Mouse (Mus musculus): ENCODE results near the gene Atp5b. TPM values are rescaled to one million over a fixed set of nuclear protein-coding genes. Genes with fewer than 3 reads are reported as not detected.

Atp5b gene
- 2,393 and 2,495 TPM in 2 replicates for polyA plus RNA-seq (2015; fragmentation: Nextera tagmentation; extraction: Ambion mirVana)

DNA sequence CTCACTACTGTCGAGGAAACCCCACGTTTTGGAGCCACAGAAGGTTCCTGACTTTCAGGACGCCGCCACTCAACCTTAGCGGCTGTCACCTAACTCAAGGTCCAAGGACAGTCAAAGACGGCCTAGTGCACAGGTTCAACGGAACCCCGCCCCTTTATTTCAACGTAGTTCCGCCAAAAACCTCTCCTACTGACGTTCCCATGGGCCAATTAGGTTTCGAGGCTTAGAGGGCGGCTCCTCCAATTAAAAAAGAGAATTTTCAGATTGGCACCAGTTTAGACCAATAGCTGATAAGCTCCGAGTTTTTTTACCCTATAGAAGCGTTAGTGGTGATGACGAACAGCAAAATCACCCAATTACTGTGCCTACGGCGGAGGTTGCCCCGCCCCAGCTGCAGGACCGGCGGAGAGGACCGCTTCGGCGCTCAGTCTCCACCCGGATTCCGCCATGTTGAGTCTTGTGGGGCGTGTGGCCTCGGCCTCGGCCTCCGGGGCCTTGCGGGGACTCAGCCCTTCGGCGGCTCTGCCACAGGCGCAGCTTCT lies at the start of gene Atp5b:
Gene Atp5b (plus strand): TSS at position 394 of the 542 bp plus-strand sequence.
- H3K27me3 ChIP-seq (replicated peaks) = no peaks in the 10 kb centered on the region
- H3K4me3 ChIP-seq (replicated peaks) = peak within 1 kb of the TSS; percentile 91
- no peaks in the 10 kb centered on the region for H3K9me3 ChIP-seq
- H3K4me1 ChIP-seq = 0 out of 2 replicates have a peak, but pooled peaks cover 3% of the 10 kb centered on the region
- WGBS = under 1% methylated on average over 34 of the region's 34 CpGs
- peaks cover 23% of the 10 kb centered on the region for H3K36me3 ChIP-seq
- H3K9ac ChIP-seq = peak within 1 kb of the TSS; percentile 82
- peak within 1 kb of the TSS; percentile 71 for H3K4me2 ChIP-seq
- peak within 1 kb of the TSS; percentile 86 for H3K27ac ChIP-seq
- peak; percentile 98 for ATAC-seq (ENCODE audit: insufficient read depth, low FRiP score, low read depth)

- 0 out of 2 replicates have a peak, but pooled peaks have one; percentile 6 for ATAC-seq (ENCODE audit: insufficient read depth, low FRiP score, low read depth)
- Histone ChIP-seq H3K27me3 (replicated peaks) (no peaks in the 10 kb centered on the region), H3K9me3 (no peaks in the 10 kb centered on the region), H3K4me2 (peak overlapping the region; percentile 77), H3K9ac (peak overlapping the region; percentile 99), H3K27ac (peak overlapping the region; percentile 98), H3K36me3 (peaks cover 31% of the 10 kb centered on the region), H3K4me1 (peaks cover 34% of the 10 kb centered on the region), H3K4me3 (replicated peaks) (peak overlapping the region; percentile 98)
- 4% methylated on average over 10 of the region's 10 CpGs for WGBS
Observed at GRCm38 (mm10) chr10:128036746-128037425, 46.2 kb upstream of the Atp5b start.

DNA sequence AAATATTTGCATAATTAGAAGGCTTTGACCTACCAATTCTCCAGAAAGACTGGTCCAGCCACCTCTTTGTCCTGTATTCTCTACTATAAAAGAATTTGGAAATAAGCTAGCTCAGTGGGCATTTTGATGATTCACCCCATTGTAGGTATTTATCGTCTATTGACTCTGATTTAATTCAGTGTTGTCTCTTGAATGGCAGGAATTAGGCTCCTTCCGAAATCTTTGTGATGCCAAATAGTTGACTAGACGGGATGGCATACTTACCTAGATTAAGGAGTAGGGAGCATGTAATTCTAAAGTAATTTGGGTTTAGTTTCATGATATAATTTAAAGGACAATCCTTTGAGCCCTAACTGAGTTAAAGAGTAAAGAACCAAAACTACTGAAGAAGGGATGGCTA lies 45.2 kb upstream of the Atp5b start:
- H3K27ac ChIP-seq = no peak overlapping the region
- ATAC-seq (ENCODE audit: insufficient read depth, low FRiP score, low read depth) = no peak
- H3K36me3 ChIP-seq = peaks cover 31% of the 10 kb centered on the region
- H3K9ac ChIP-seq = no peak overlapping the region
- H3K27me3 ChIP-seq (replicated peaks) = no peaks in the 10 kb centered on the region
- no peaks in the 10 kb centered on the region for H3K9me3 ChIP-seq
- peaks cover 34% of the 10 kb centered on the region for H3K4me1 ChIP-seq
- WGBS = 65% methylated on average over 3 of the region's 3 CpGs
- no peak overlapping the region for H3K4me3 ChIP-seq (replicated peaks)
- H3K4me2 ChIP-seq = peak overlapping the region; percentile 6; the same call in 1 of the 2 replicates

GRCm38 (mm10) chr10:128039167-128039566 lies 43.9 kb upstream of the Atp5b start:
- 30% methylated on average over 5 of the region's 5 CpGs for WGBS
- no peak for ATAC-seq (ENCODE audit: insufficient read depth, low FRiP score, low read depth)
- H3K27me3 ChIP-seq (replicated peaks) = no peaks in the 10 kb centered on the region
- H3K4me2 ChIP-seq = peak overlapping the region; percentile 6; the same call in 1 of the 2 replicates
- 0 out of 2 replicates have a peak overlapping the region, but pooled peaks have one; percentile 5 for H3K4me3 ChIP-seq (replicated peaks)
- H3K9me3 ChIP-seq = no peaks in the 10 kb centered on the region
- H3K9ac ChIP-seq = no peak overlapping the region; the same call in 1 of the 2 replicates
- peaks cover 35% of the 10 kb centered on the region for H3K4me1 ChIP-seq
- no peak overlapping the region for H3K27ac ChIP-seq
- H3K36me3 ChIP-seq = peaks cover 42% of the 10 kb centered on the region

DNA sequence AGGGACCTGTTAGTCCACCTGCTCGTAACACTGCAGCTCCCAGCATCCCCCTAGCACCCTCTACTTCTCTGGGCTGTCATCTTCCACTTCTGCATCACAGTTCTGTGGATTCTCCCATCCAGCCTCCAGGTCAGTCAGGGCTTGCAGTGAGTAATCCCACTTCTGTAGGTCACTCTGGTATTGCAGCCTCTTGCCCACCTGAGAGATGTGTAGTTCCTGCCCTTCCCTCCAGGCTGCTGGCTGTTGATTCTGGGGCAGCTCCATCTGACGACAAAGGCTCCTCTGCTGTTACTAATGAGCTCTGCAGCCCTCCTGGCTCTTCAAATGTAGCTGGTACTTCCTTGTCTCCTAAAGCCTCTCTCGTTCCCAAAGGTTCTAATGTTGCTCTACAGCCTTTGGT lies 43.2 kb upstream of the Atp5b start:
- no peak overlapping the region for H3K9ac ChIP-seq
- WGBS = 66% methylated on average over 3 of the region's 3 CpGs
- no peak overlapping the region for H3K27ac ChIP-seq
- H3K9me3 ChIP-seq = no peaks in the 10 kb centered on the region
- no peak for ATAC-seq (ENCODE audit: insufficient read depth, low FRiP score, low read depth)
- H3K4me2 ChIP-seq = no peak overlapping the region
- H3K36me3 ChIP-seq = peaks cover 49% of the 10 kb centered on the region
- H3K27me3 ChIP-seq (replicated peaks) = no peaks in the 10 kb centered on the region
- H3K4me1 ChIP-seq = peaks cover 39% of the 10 kb centered on the region
- H3K4me3 ChIP-seq (replicated peaks) = no peak overlapping the region

GRCm38 (mm10) chr10:128040293-128040692 lies 42.8 kb upstream of the Atp5b start:
- Histone ChIP-seq H3K4me2 (no peak overlapping the region), H3K36me3 (peaks cover 51% of the 10 kb centered on the region)

DNA sequence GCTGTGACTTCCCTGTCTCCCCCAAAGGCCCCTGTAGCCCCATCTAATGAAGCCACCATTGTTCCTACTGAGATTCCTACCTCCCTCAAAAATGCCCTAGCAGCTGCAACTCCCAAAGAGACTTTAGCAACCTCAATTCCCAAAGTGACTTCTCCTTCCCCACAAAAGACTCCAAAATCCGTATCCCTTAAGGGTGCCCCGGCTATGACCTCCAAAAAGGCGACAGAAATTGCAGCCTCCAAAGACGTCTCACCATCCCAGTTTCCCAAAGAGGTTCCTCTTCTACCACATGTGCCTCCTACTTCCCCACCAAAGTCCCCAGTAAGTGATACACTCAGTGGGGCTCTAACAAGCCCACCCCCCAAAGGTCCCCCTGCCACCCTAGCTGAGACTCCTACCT lies 41.4 kb upstream of the Atp5b start:
- Histone ChIP-seq H3K9me3 (no peaks in the 10 kb centered on the region), H3K36me3 (peaks cover 64% of the 10 kb centered on the region), H3K4me2 (no peak overlapping the region), H3K4me3 (replicated peaks) (no peak overlapping the region), H3K27me3 (replicated peaks) (no peaks in the 10 kb centered on the region), H3K9ac (no peak overlapping the region), H3K4me1 (peaks cover 39% of the 10 kb centered on the region), H3K27ac (no peak overlapping the region)
- ATAC-seq (ENCODE audit: insufficient read depth, low FRiP score, low read depth) = no peak
- 77% methylated on average over 4 of the region's 4 CpGs for WGBS

More at GRCm38 (mm10) chr10:128040293-128040692, 42.8 kb upstream of the Atp5b start:
- Histone ChIP-seq H3K9ac (no peak overlapping the region), H3K4me3 (replicated peaks) (no peak overlapping the region), H3K27ac (no peak overlapping the region), H3K9me3 (no peaks in the 10 kb centered on the region), H3K4me1 (peaks cover 39% of the 10 kb centered on the region), H3K27me3 (replicated peaks) (no peaks in the 10 kb centered on the region)
- 91% methylated on average over 5 of the region's 5 CpGs for WGBS
- ATAC-seq (ENCODE audit: insufficient read depth, low FRiP score, low read depth) = no peak

GRCm38 (mm10) chr10:128042466-128042865 lies 40.6 kb upstream of the Atp5b start:
- peaks cover 39% of the 10 kb centered on the region for H3K4me1 ChIP-seq
- WGBS = 85% methylated on average over 3 of the region's 3 CpGs
- no peak overlapping the region for H3K9ac ChIP-seq
- H3K27ac ChIP-seq = no peak overlapping the region
- ATAC-seq (ENCODE audit: insufficient read depth, low FRiP score, low read depth) = no peak
- no peaks in the 10 kb centered on the region for H3K27me3 ChIP-seq (replicated peaks)
- H3K36me3 ChIP-seq = peaks cover 69% of the 10 kb centered on the region
- H3K9me3 ChIP-seq = no peaks in the 10 kb centered on the region
- no peak overlapping the region for H3K4me2 ChIP-seq
- H3K4me3 ChIP-seq (replicated peaks) = no peak overlapping the region

DNA sequence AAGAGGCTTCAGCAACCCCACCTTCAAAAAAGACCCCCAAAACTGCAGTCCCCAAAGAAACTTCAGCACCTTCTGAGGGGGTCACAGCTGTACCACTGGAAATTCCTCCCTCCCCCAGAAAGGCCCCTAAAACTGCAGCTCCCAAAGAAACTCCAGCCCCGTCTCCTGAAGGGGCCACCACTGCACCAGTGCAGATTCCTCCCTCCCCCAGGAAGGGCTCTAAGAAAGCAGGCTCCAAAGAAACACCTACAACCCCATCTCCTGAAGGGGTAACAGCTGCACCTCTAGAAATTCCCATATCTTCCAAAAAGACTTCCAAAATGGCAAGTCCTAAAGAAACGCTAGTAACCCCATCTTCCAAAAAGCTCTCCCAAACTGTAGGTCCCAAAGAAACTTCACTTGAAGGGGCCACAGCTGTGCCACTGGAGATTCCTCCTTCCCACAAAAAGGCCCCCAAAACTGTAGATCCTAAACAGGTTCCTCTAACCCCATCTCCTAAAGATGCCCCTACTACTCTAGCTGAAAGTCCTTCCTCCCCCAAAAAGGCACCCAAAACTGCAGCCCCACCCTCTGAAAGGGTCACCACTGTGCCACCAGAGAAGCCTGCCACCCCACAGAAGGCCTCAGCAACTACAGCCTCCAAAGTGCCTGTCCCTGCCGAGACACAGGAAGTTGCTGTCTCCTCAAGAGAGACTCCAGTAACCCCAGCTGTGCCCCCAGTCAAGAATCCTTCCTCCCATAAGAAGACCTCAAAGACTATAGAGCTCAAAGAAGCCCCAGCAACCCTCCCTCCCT lies 39.8 kb upstream of the Atp5b start:
- Histone ChIP-seq H3K4me3 (replicated peaks) (no peak overlapping the region), H3K9ac (no peak overlapping the region), H3K36me3 (peaks cover 76% of the 10 kb centered on the region), H3K9me3 (no peaks in the 10 kb centered on the region), H3K4me1 (peaks cover 36% of the 10 kb centered on the region), H3K27me3 (replicated peaks) (no peaks in the 10 kb centered on the region), H3K27ac (no peak overlapping the region), H3K4me2 (no peak overlapping the region)
- no peak for ATAC-seq (ENCODE audit: insufficient read depth, low FRiP score, low read depth)
- 57% methylated on average over 3 of the region's 3 CpGs for WGBS

- Histone ChIP-seq H3K4me2 (no peak overlapping the region), H3K4me3 (replicated peaks) (no peak overlapping the region), H3K27ac (no peak overlapping the region), H3K9me3 (no peaks in the 10 kb centered on the region), H3K36me3 (peaks cover 66% of the 10 kb centered on the region), H3K27me3 (replicated peaks) (no peaks in the 10 kb centered on the region), H3K4me1 (peaks cover 10% of the 10 kb centered on the region; the same call in 1 of the 2 replicates), H3K9ac (no peak overlapping the region)
- WGBS = 93% methylated on average over 8 of the region's 8 CpGs
- no peak for ATAC-seq (ENCODE audit: insufficient read depth, low FRiP score, low read depth)
Observed at GRCm38 (mm10) chr10:128048157-128048556, 34.9 kb upstream of the Atp5b start.

DNA sequence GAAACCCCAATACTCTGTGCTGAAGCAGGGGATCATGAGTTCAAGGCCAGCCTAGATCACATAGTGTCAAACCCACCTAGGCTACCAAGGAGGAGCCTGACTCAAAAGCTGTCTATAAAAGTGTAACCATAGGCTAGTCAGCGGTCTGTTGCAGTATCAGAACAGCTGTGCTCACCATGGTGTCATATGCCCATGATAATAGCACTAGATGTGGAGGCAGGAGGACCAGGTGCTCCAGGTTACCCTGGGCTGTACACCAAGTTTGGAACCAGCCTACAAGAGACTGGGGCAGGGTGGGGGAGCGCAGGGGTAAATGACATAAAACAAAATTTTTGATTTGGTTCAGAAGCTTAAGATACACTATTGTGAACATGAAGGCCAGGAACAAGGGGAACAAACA lies 33.3 kb upstream of the Atp5b start:
- Histone ChIP-seq H3K27me3 (replicated peaks) (no peaks in the 10 kb centered on the region), H3K9ac (no peak overlapping the region), H3K9me3 (no peaks in the 10 kb centered on the region), H3K4me3 (replicated peaks) (no peak overlapping the region), H3K36me3 (peaks cover 52% of the 10 kb centered on the region), H3K27ac (no peak overlapping the region), H3K4me1 (peaks cover 3% of the 10 kb centered on the region; the same call in 1 of the 2 replicates), H3K4me2 (no peak overlapping the region)
- WGBS = 100% methylated on average over 2 of the region's 2 CpGs
- no peak for ATAC-seq (ENCODE audit: insufficient read depth, low FRiP score, low read depth)

GRCm38 (mm10) chr10:128050355-128050754 lies 32.7 kb upstream of the Atp5b start:
- no peak for ATAC-seq (ENCODE audit: insufficient read depth, low FRiP score, low read depth)
- Histone ChIP-seq H3K4me2 (no peak overlapping the region), H3K4me1 (no peaks in the 10 kb centered on the region), H3K4me3 (replicated peaks) (no peak overlapping the region), H3K9me3 (no peaks in the 10 kb centered on the region), H3K9ac (no peak overlapping the region), H3K27me3 (replicated peaks) (no peaks in the 10 kb centered on the region), H3K27ac (no peak overlapping the region), H3K36me3 (peaks cover 48% of the 10 kb centered on the region)
- 89% methylated on average over 2 of the region's 2 CpGs for WGBS
